24 mouse cellular contexts compared by ENCODE assay signal in genomic region chr4:29130485-29130884, GRCm38 (mm10).
DNase-seq lines count a peak whose midpoint lies in the region; ATAC-seq and TF ChIP-seq lines count a peak whose summit lies in the region.
"Had no signal": no experiment of that assay in that cellular context is flagged by ENCODE, and none has a peak within 500 bp of the region (broad histone marks: within the 10 kb centered on the region; RNA-seq: fewer than 3 reads in every experiment).

No protein-coding gene starts in this region.

- no peaks in the 10 kb centered on the region for H3K9me3 ChIP-seq in liver, embryonic 11.5 days (ENCODE audit: control insufficient read depth, low read length)
- H3K9me3 ChIP-seq in liver, embryonic 12.5 days (replicated peaks), result no peaks in the 10 kb centered on the region
- H3K9me3 ChIP-seq in liver, embryonic 14.5 days (ENCODE audit: control insufficient read depth, low read length), result no peaks in the 10 kb centered on the region
- no peaks in the 10 kb centered on the region for H3K9me3 ChIP-seq in liver, postnatal 0 days (ENCODE audit: low read length)
- no peaks in the 10 kb centered on the region for H3K9me3 ChIP-seq in liver, embryonic 16.5 days (replicated peaks; ENCODE audit: control insufficient read depth, low read length)
- H3K9me3 ChIP-seq: embryonic facial prominence, embryonic 10.5 days; embryonic facial prominence, embryonic 12.5 days; forebrain, embryonic 13.5 days had no signal

- H3K9ac ChIP-seq in liver, embryonic 11.5 days (ENCODE audit: low read depth, low read length), result no peak overlapping the region
- no peak overlapping the region for H3K9ac ChIP-seq in liver, embryonic 12.5 days
- no peak overlapping the region for H3K9ac ChIP-seq in liver, embryonic 14.5 days (replicated peaks)
- no peak overlapping the region for H3K9ac ChIP-seq in liver, postnatal 0 days (replicated peaks)
- H3K9ac ChIP-seq in liver, embryonic 16.5 days (ENCODE audit: low read depth, low read length), result no peak overlapping the region
- H3K9ac ChIP-seq: embryonic facial prominence, embryonic 12.5 days; forebrain, embryonic 13.5 days had no signal

- DNase-seq in liver, embryonic 11.5 days (ENCODE audit: low spot score), result no peak
- no peak for DNase-seq in liver, embryonic 14.5 days (ENCODE audit: low read depth in 3 of 3, low spot score in 3 of 3)
- no peak for DNase-seq in liver, postnatal 0 days
- no peak for DNase-seq in right cerebral cortex, postnatal 25 days
- DNase-seq: adrenal gland, adult 8-10 months; adrenal gland, postnatal 14 days; adrenal gland, postnatal 36 days; B cell, adult 2 months; cerebellum, adult 11-12 months; cerebellum, adult 2 months; cerebellum, adult 9-10 months; cerebellum, postnatal 10 days; cerebellum, postnatal 25 days had no signal

- TF ChIP-seq CTCF in liver, embryonic 14.5 days (IDR thresholded peaks at IDR 0.05; ENCODE audit: low read depth), result no peak
- no peak for TF ChIP-seq CTCF in liver, postnatal 0 days (IDR thresholded peaks at IDR 0.05; ENCODE audit: low read depth)

- H3K36me3 ChIP-seq in liver, embryonic 11.5 days (ENCODE audit: control insufficient read depth, insufficient read depth, low read length), result no peaks in the 10 kb centered on the region
- H3K36me3 ChIP-seq in liver, embryonic 12.5 days, result no peaks in the 10 kb centered on the region
- H3K36me3 ChIP-seq in liver, embryonic 14.5 days (replicated peaks; ENCODE audit: control insufficient read depth, insufficient read depth, low read depth), result no peaks in the 10 kb centered on the region
- no peaks in the 10 kb centered on the region for H3K36me3 ChIP-seq in liver, postnatal 0 days (replicated peaks; ENCODE audit: insufficient read depth, low read length)
- H3K36me3 ChIP-seq in liver, embryonic 16.5 days (ENCODE audit: control insufficient read depth, insufficient read depth), result no peaks in the 10 kb centered on the region
- H3K36me3 ChIP-seq: embryonic facial prominence, embryonic 10.5 days; embryonic facial prominence, embryonic 12.5 days; G1E had no signal

- H3K4me2 ChIP-seq in liver, embryonic 11.5 days, result no peak overlapping the region
- H3K4me2 ChIP-seq in liver, embryonic 12.5 days, result no peak overlapping the region
- H3K4me2 ChIP-seq in liver, embryonic 14.5 days (ENCODE audit: low read depth), result no peak overlapping the region
- H3K4me2 ChIP-seq in liver, postnatal 0 days (ENCODE audit: low read depth, low read length), result no peak overlapping the region
- no peak overlapping the region for H3K4me2 ChIP-seq in liver, embryonic 16.5 days (ENCODE audit: low read depth, low read length)
- H3K4me2 ChIP-seq: embryonic facial prominence, embryonic 12.5 days; forebrain, embryonic 13.5 days had no signal

- ATAC-seq in liver, embryonic 11.5 days (replicated peaks; ENCODE audit: low FRiP score), result peak; percentile 56; the same call in 1 of the 2 replicates
- ATAC-seq in liver, embryonic 12.5 days, result no peak; the same call in 1 of the 2 replicates
- no peak for ATAC-seq in liver, embryonic 14.5 days (ENCODE audit: insufficient read depth)
- no peak for ATAC-seq in liver, postnatal 0 days
- ATAC-seq in liver, embryonic 16.5 days (ENCODE audit: low read depth), result 0 out of 2 replicates have a peak, but pooled peaks have one; percentile 35
- peak; percentile 60 for ATAC-seq in megakaryocyte-erythroid progenitor cell, adult 5-6 weeks (replicated peaks; ENCODE audit: low FRiP score, low TSS enrichment, poor library complexity, severe bottlenecking)
- ATAC-seq: activated CD4-positive, CD25-positive, alpha-beta regulatory T cell, adult 4 months; CD4-positive, CD25-positive, alpha-beta regulatory T cell, adult 4 months; forebrain, embryonic 13.5 days; Patski had no signal

- no peaks in the 10 kb centered on the region for H3K27me3 ChIP-seq in liver, embryonic 11.5 days (replicated peaks; ENCODE audit: control insufficient read depth, insufficient read depth, low read length)
- H3K27me3 ChIP-seq in liver, embryonic 12.5 days (replicated peaks), result no peaks in the 10 kb centered on the region
- no peaks in the 10 kb centered on the region for H3K27me3 ChIP-seq in liver, embryonic 14.5 days (ENCODE audit: control insufficient read depth, insufficient read depth, low read length)
- no peaks in the 10 kb centered on the region for H3K27me3 ChIP-seq in liver, postnatal 0 days (ENCODE audit: insufficient read depth, low read length)
- H3K27me3 ChIP-seq in liver, embryonic 16.5 days (ENCODE audit: control insufficient read depth, insufficient read depth, low read depth, low read length), result no peaks in the 10 kb centered on the region
- H3K27me3 ChIP-seq: CH12.LX; embryonic facial prominence, embryonic 12.5 days; forebrain, embryonic 13.5 days; Patski had no signal

- no peaks in the 10 kb centered on the region for H3K4me1 ChIP-seq in liver, embryonic 11.5 days (replicated peaks; ENCODE audit: control insufficient read depth, insufficient read depth, low read length)
- no peaks in the 10 kb centered on the region for H3K4me1 ChIP-seq in liver, embryonic 12.5 days
- no peaks in the 10 kb centered on the region for H3K4me1 ChIP-seq in liver, embryonic 14.5 days (replicated peaks; ENCODE audit: control insufficient read depth in 2 of 2, insufficient read depth in 2 of 2, low read length in 1 of 2)
- no peaks in the 10 kb centered on the region for H3K4me1 ChIP-seq in liver, postnatal 0 days (ENCODE audit: insufficient read depth)
- H3K4me1 ChIP-seq in liver, embryonic 16.5 days (ENCODE audit: control insufficient read depth, low read depth, low read length), result no peaks in the 10 kb centered on the region
- H3K4me1 ChIP-seq: embryonic facial prominence, embryonic 12.5 days had no signal

- peak; percentile 18; the same call in 1 of the 2 replicates for TF ChIP-seq EP300 in liver, embryonic 14.5 days (IDR thresholded peaks at IDR 0.05; ENCODE audit: low read depth)
- no peak for TF ChIP-seq EP300 in liver, postnatal 0 days (IDR thresholded peaks at IDR 0.05; ENCODE audit: low read depth)

- no peak overlapping the region for H3K27ac ChIP-seq in liver, embryonic 11.5 days (ENCODE audit: low read depth, low read length)
- H3K27ac ChIP-seq in liver, embryonic 12.5 days, result no peak overlapping the region
- H3K27ac ChIP-seq in liver, embryonic 14.5 days, result no peak overlapping the region
- no peak overlapping the region for H3K27ac ChIP-seq in liver, postnatal 0 days (ENCODE audit: low read depth)
- no peak overlapping the region for H3K27ac ChIP-seq in liver, embryonic 16.5 days (ENCODE audit: low read length)
- H3K27ac ChIP-seq: embryonic facial prominence, embryonic 10.5 days; embryonic facial prominence, embryonic 12.5 days; forebrain, embryonic 13.5 days had no signal

- H3K4me3 ChIP-seq in liver, embryonic 11.5 days (ENCODE audit: low read depth, low read length), result no peak overlapping the region
- no peak overlapping the region for H3K4me3 ChIP-seq in liver, embryonic 12.5 days
- H3K4me3 ChIP-seq in liver, embryonic 14.5 days (ENCODE audit: insufficient read depth in 1 of 2, low read depth in 2 of 2, low read length in 2 of 2), result no peak overlapping the region
- no peak overlapping the region for H3K4me3 ChIP-seq in liver, postnatal 0 days (ENCODE audit: low read depth, low read length)
- H3K4me3 ChIP-seq in liver, embryonic 16.5 days (ENCODE audit: low read depth, low read length), result no peak overlapping the region
- H3K4me3 ChIP-seq: embryonic facial prominence, embryonic 10.5 days; embryonic facial prominence, embryonic 12.5 days; forebrain, embryonic 13.5 days had no signal

Comparison
In these comparisons a context has a peak if more than half of its experiments do, and no peak if none do; other contexts are left out.
1. ATAC-seq: peak in liver, embryonic 11.5 days (single experiment), liver, embryonic 16.5 days (single experiment) and megakaryocyte-erythroid progenitor cell, adult 5-6 weeks (single experiment); none in liver, embryonic 12.5 days (single experiment), liver, embryonic 14.5 days (single experiment) and liver, postnatal 0 days (single experiment).